Mouse (Mus musculus) ES-E14 (cell line): ENCODE data around the gene Prkcd. TPM values are rescaled to one million over a fixed set of nuclear protein-coding genes. Genes with fewer than 3 reads are reported as not detected.

Experiments
- DNase-seq: peaks from one replicate; pipeline ENCODE4 v3.0.0-alpha.2; 2013; ENCODE audit warnings: low read depth, low spot score
- H3K27ac ChIP-seq: 2 replicates; pipeline ENCODE4 v1.5.1; 2012; ENCODE audit warnings: low read depth, mild to moderate bottlenecking, low read length, moderate library complexity, mixed read lengths; ENCODE audit not compliant: poor library complexity, insufficient read depth, severe bottlenecking
- H3K36me3 ChIP-seq: 2 replicates; pipeline ENCODE4 v1.6.1; 2012; ENCODE audit warnings: mild to moderate bottlenecking, low read length, moderate library complexity, mixed read lengths; ENCODE audit not compliant: control insufficient read depth, poor library complexity, insufficient read depth, severe bottlenecking
- H3K4me1 ChIP-seq, 2 experiments: fragments of 150-350 bp in 1 of 2; sonication (generic) in 1 of 2; 2 replicates each; pipeline ENCODE4 v1.6.1; 2012; ENCODE audit warnings: low read length in 2 of 2, mild to moderate bottlenecking in 1 of 2, mixed read lengths in 1 of 2; ENCODE audit not compliant: control insufficient read depth in 2 of 2, insufficient read depth in 2 of 2, poor library complexity in 1 of 2
- H3K4me3 ChIP-seq, 2 experiments: fragments of 150-350 bp in 1 of 2; sonication (generic) in 1 of 2; 2 replicates each; pipeline ENCODE4 v1.5.1; 2012; ENCODE audit warnings: low read length in 2 of 2, low read depth in 1 of 2, mild to moderate bottlenecking in 1 of 2, mixed read lengths in 1 of 2; ENCODE audit not compliant: insufficient read depth in 1 of 2, poor library complexity in 1 of 2, severe bottlenecking in 1 of 2
- H3K9ac ChIP-seq: 2 replicates; pipeline ENCODE4 v1.6.1; 2012; ENCODE audit warnings: low read depth, mild to moderate bottlenecking, low read length, mixed read lengths; ENCODE audit not compliant: poor library complexity, insufficient read depth, severe bottlenecking
- H3K9me3 ChIP-seq: fragments of 150-350 bp; sonication (generic); 2 replicates; pipeline ENCODE4 v1.6.1; 2012; ENCODE audit warnings: low read depth, mild to moderate bottlenecking, low read length; ENCODE audit not compliant: control insufficient read depth, insufficient read depth
- CHD2 ChIP-seq: IDR thresholded peaks from 2 replicates; pipeline ENCODE4 v1.6.1; 2014; ENCODE audit warnings: mild to moderate bottlenecking, low read depth, low read length, inconsistent platforms
- HCFC1 ChIP-seq: IDR thresholded peaks from 2 replicates; pipeline ENCODE4 v1.6.1; 2012; ENCODE audit warnings: low read length, inconsistent platforms, borderline replicate concordance; ENCODE audit not compliant: insufficient read depth
- MAFK ChIP-seq: IDR thresholded peaks from 2 replicates; pipeline ENCODE4 v1.6.1; 2014; ENCODE audit warnings: mild to moderate bottlenecking, low read depth, low read length, inconsistent platforms; ENCODE audit not compliant: insufficient read depth
- ZC3H11A ChIP-seq: IDR thresholded peaks from 2 replicates; pipeline ENCODE4 v1.6.1; 2012; ENCODE audit warnings: low read depth, mild to moderate bottlenecking, inconsistent platforms, low read length, borderline replicate concordance
- ZNF384 ChIP-seq: IDR thresholded peaks from 2 replicates; pipeline ENCODE4 v1.6.1; 2012; ENCODE audit warnings: low read depth, low read length, inconsistent platforms
- in situ Hi-C, 2 experiments: fragments of 600-800 bp; cut with MboI; formaldehyde crosslinking; loops; one replicate each; pipeline ENCODE4 v1.15.1; 2025; ENCODE audit warnings: low sequenced_read_pairs in 2 of 2, inconsistent platforms in 1 of 2; ENCODE audit not compliant: unreplicated experiment in 2 of 2
- total RNA-seq: library from RNA; depleted of rRNA; stranded (reverse); fragments of 300-350 nt; gene quantifications from 2 replicates; pipeline ENCODE4 v1.2.3, GENCODE M21; 2012

Gene Prkcd
- total RNA-seq, 1 experiment, result 43.8 TPM

DNA sequence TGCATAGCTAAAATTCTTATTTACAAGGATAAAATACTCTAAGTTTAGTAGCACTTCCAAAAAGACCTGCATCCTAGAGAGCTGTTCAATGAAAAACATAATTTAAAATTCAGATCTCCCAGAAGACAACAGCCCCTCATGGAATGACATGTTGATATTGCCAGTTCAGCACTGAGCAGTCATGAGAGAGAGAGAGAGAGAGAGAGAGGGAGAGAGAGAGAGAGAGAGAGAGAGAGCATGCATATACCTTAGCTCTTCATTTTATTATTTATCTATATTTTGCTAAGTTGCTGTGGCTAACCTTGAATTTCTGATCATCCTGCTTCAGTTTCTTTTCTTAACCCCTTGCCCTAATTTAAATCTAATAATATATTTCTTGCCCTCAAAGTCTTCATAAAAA lies 63.7 kb downstream of the Prkcd start:
- in situ Hi-C loops, result no loop called here
- TF ChIP-seq CHD2 (no peak), HCFC1 (no peak), ZNF384 (0 out of 2 replicates have a peak, but pooled peaks have one; percentile 48), MAFK (no peak), ZC3H11A (no peak)
- H3K9me3 ChIP-seq, result no peaks in the 10 kb centered on the region
- no peak for DNase-seq
- peaks cover 69% of the 10 kb centered on the region for H3K36me3 ChIP-seq
- H3K4me1 ChIP-seq, result peaks cover 4 to 39% of the 10 kb centered on the region in 2 experiments; a peak in 2 of 4 replicates
- H3K27ac ChIP-seq, result no peak overlapping the region
- H3K4me3 ChIP-seq, result no peak overlapping the region
- H3K9ac ChIP-seq, result no peak overlapping the region

DNA sequence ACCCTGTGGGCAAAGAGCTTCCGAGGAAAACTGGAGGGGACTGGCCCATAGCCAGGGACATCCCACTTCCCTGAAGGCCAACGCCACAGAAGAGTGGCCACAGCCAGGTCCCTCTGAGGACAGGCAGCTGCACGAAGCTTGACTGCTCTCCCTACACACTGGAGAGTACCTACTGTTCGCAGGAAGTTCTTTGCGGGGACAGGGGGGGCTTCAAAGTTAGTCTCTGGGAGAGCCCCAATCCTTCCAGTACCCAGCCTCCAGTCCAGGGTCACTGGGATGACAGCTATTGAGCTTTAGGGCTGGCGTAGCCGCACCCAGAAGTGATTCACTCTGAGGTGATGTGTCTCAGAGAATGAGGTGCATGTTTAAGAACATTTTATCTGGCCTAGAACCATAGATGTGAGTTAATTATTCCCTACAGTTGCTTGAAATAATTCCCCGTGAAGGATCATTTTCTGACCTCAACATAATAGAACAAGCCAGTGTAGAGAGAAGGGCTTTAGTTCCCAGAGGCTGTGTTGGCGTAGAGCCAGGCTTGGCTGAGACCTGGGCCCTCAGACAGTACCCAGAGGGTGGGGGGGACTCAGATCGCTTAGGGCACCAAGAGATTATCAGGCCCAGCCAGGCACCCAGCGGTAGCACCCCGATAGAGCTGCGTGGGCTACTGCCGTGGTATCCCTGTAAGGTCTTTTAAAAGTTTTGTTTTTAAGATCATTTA lies 64.4 kb downstream of the Prkcd start:
- Histone ChIP-seq H3K9ac (no peak overlapping the region), H3K4me3 (no peak overlapping the region), H3K9me3 (no peaks in the 10 kb centered on the region), H3K27ac (no peak overlapping the region), H3K36me3 (peaks cover 63% of the 10 kb centered on the region), H3K4me1 (peaks cover 4 to 43% of the 10 kb centered on the region in 2 experiments; a peak in 2 of 4 replicates)
- in situ Hi-C loops, result no loop called here
- DNase-seq, result no peak
- no peak for TF ChIP-seq MAFK
- TF ChIP-seq CHD2, result no peak
- TF ChIP-seq ZC3H11A, result no peak
- TF ChIP-seq HCFC1, result no peak
- no peak for TF ChIP-seq ZNF384

DNA sequence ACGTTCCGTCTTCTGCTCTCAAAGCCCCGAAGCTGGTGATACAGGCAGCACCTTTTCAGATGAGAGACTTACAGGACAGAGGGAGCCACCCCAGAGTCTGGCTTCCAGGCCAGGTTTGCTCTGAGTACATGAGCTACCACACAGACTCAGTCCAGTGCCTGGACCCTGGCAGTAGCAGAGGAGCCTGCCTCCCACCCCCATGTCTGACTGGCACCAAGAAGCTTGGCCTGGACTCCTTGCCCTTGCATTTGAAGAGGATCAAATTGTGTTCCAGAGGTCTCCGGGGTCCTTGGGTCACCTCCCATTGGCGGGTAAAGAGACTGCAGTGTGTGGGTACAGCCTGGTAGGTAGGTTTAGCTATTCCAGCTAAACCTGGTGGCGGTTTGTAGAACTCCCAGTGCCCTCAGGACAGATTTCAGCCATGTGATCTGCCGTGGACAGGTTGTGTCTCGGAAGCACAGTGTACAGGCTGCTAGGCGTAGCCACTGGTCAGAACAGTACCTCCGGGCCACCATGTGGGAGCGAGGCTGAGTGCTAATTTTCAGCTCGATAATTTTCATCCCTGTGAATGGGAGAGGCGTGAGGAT lies 65.1 kb downstream of the Prkcd start:
- Histone ChIP-seq H3K4me3 (no peak overlapping the region), H3K27ac (no peak overlapping the region), H3K9ac (no peak overlapping the region), H3K9me3 (no peaks in the 10 kb centered on the region), H3K4me1 (peaks cover 4 to 46% of the 10 kb centered on the region in 2 experiments; a peak in 2 of 4 replicates), H3K36me3 (peaks cover 61% of the 10 kb centered on the region)
- no peak for DNase-seq
- in situ Hi-C loops, result no loop called here
- TF ChIP-seq MAFK (no peak), HCFC1 (no peak), CHD2 (no peak)

DNA sequence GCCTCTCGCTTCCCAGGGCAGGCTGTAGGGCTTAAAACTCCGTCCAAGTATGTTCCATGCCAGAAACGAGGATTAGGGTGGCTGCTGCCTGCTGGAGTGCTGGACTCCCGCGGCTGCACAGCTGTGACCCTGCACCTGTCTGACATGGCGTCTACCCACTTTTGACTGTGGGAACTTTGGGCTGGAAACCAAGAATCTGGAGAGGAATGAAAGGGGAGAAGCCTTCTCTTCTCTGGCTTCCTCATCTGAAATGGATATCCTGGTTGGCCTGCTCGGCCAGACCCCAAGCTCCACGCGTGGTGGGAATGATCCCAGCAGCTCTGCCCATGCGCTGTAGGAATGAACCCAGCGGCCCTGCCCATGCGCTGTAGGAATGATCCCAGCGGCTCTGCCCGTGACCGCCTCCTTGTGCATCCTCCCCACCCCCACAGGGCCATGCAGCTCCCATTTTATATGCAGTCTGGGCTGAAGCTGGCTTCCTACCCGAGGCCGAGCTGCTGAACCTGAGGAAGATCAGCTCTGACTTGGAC lies 66.6 kb downstream of the Prkcd start:
- Histone ChIP-seq H3K36me3 (peaks cover 48% of the 10 kb centered on the region), H3K9me3 (no peaks in the 10 kb centered on the region)

More for the DNA sequence above, 66.6 kb downstream of the Prkcd start:
- in situ Hi-C loops, result no loop called here
- DNase-seq, result no peak
- Histone ChIP-seq H3K4me3 (no peak overlapping the region; a peak in 1 of 4 replicates), H3K4me1 (peaks cover 0 to 36% of the 10 kb centered on the region in 2 experiments; a peak in 2 of 4 replicates), H3K27ac (no peak overlapping the region), H3K9ac (peak overlapping the region; percentile 47; the same call in 1 of the 2 replicates)
- TF ChIP-seq HCFC1, result no peak
- no peak for TF ChIP-seq CHD2
- no peak for TF ChIP-seq ZNF384
- no peak for TF ChIP-seq MAFK
- TF ChIP-seq ZC3H11A, result no peak
